Mouse (Mus musculus) limb, embryonic 14.5 days (tissue): Measurements from ENCODE around the gene Npr2. TPM values are rescaled to one million over a fixed set of nuclear protein-coding genes. Genes with fewer than 3 reads are reported as not detected.

Experiments used
- ATAC-seq: fragments of 200-750 bp; cut with Nextera tagmentation; 2 replicates; pipeline ENCODE4 v1.8.0; 2017; ENCODE audit warnings: low read depth, moderate number of reproducible peaks, moderate TSS enrichment; ENCODE audit not compliant: low FRiP score
- DNase-seq: peaks from one replicate; pipeline ENCODE4 v3.0.0-alpha.2; 2015; ENCODE audit warnings: low spot score
- H3K27ac ChIP-seq: fragments of 300-500 bp; sonication (generic); replicated peaks from 2 replicates; pipeline ENCODE4 v1.5.1; 2014; ENCODE audit warnings: low read depth, mild to moderate bottlenecking, low read length, moderate library complexity, mixed read lengths
- H3K27me3 ChIP-seq: fragments of 300-500 bp; sonication (generic); 2 replicates; pipeline ENCODE4 v1.6.1; 2014; ENCODE audit warnings: low read length, mixed read lengths; ENCODE audit not compliant: control insufficient read depth, insufficient read depth
- H3K36me3 ChIP-seq: fragments of 300-500 bp; sonication (generic); 2 replicates; pipeline ENCODE4 v1.6.1; 2014; ENCODE audit warnings: mild to moderate bottlenecking, low read length, moderate library complexity, mixed read lengths; ENCODE audit not compliant: control insufficient read depth, insufficient read depth
- H3K4me1 ChIP-seq: fragments of 300-500 bp; sonication (generic); 2 replicates; pipeline ENCODE4 v1.6.1; 2014; ENCODE audit warnings: antibody characterized with exemption, low read length, mixed read lengths; ENCODE audit not compliant: control insufficient read depth, insufficient read depth
- H3K4me2 ChIP-seq: fragments of 300-500 bp; sonication (generic); replicated peaks from 2 replicates; pipeline ENCODE4 v1.6.1; 2014; ENCODE audit warnings: low read depth, mild to moderate bottlenecking, low read length, moderate library complexity; ENCODE audit not compliant: severe bottlenecking
- H3K4me3 ChIP-seq: fragments of 300-500 bp; sonication (generic); replicated peaks from 2 replicates; pipeline ENCODE4 v1.5.1; 2014; ENCODE audit warnings: low read length
- H3K9ac ChIP-seq: fragments of 300-500 bp; sonication (generic); 2 replicates; pipeline ENCODE4 v1.6.1; 2014; ENCODE audit warnings: mild to moderate bottlenecking, low read depth, low read length, moderate library complexity; ENCODE audit not compliant: severe bottlenecking
- H3K9me3 ChIP-seq: fragments of 300-500 bp; sonication (generic); 2 replicates; pipeline ENCODE4 v1.6.1; 2016; ENCODE audit warnings: low read length; ENCODE audit not compliant: control insufficient read depth
- POLR2A ChIP-seq: fragments of 200-500 bp; IDR thresholded peaks from 2 replicates; pipeline ENCODE4 v1.8.0; 2012; ENCODE audit warnings: inconsistent platforms, mild to moderate bottlenecking, moderate library complexity, borderline replicate concordance; ENCODE audit not compliant: insufficient read depth, insufficient read length; ENCODE audit errors: extremely low read depth
- WGBS: fragments of 180-500 bp; shearing (Covaris S2); extraction: QIAGEN DNeasy Blood & Tissue Kit; methylation state at CpG from one replicate; pipeline ENCODE4 v1.1.7; 2014; 5-methylcytosine and 5-hydroxymethylcytosine counted together
- polyA plus RNA-seq, 2 experiments: library from polyadenylated mRNA; depleted of rRNA in 1 of 2; stranded (reverse) in 1 of 2; unstranded in 1 of 2; fragments of >200 nt; fragmentation: Nextera tagmentation in 1 of 2; extraction: Ambion mirVana in 1 of 2; gene quantifications; 2 replicates each; pipeline versions ENCODE4 v1.2.1 to v1.2.3; 2012 to 2014

Gene Npr2
- polyA plus RNA-seq, 2 experiments = 33.3 to 121 TPM

DNA sequence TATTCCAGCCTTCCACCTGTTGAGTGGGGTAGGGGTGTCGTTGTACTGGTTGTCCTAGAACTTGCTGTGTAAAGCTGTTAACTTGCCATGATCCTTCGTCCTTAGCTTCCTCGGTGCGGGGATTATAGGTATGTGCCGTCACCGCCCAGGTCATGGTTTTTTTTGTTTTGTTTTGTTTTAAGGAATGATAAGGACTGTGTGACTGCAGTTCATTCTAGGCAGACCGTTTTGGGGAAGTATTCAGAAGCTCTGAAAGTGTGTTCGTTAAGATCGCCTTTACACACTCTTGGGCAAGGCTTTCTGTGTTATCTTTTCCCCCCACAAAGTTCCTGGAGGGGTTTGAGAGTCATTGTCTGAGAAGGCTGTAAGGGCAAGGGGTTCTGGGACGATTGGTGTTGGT lies 19.2 kb upstream of the Npr2 start:
- TF ChIP-seq POLR2A = no peak
- Histone ChIP-seq H3K4me1 (no peaks in the 10 kb centered on the region), H3K4me2 (no peak overlapping the region), H3K27me3 (no peaks in the 10 kb centered on the region), H3K36me3 (no peaks in the 10 kb centered on the region), H3K4me3 (no peak overlapping the region), H3K9me3 (no peaks in the 10 kb centered on the region), H3K9ac (no peak overlapping the region), H3K27ac (no peak overlapping the region)
- ATAC-seq (no peak), DNase-seq (no peak)
- WGBS = 78% methylated on average over 10 of the region's 10 CpGs

- no peak overlapping the region for H3K4me2 ChIP-seq
- no peak for TF ChIP-seq POLR2A
- 53% methylated on average over 3 of the region's 3 CpGs for WGBS
- H3K4me1 ChIP-seq = no peaks in the 10 kb centered on the region
- no peak overlapping the region for H3K9ac ChIP-seq
- H3K27me3 ChIP-seq = no peaks in the 10 kb centered on the region
- no peaks in the 10 kb centered on the region for H3K9me3 ChIP-seq
- H3K27ac ChIP-seq = no peak overlapping the region
- ATAC-seq (no peak), DNase-seq (no peak)
- H3K36me3 ChIP-seq = no peaks in the 10 kb centered on the region
- H3K4me3 ChIP-seq = no peak overlapping the region
Observed at GRCm38 (mm10) chr4:43613060-43613730, 18.5 kb upstream of the Npr2 start.

- H3K9me3 ChIP-seq = peaks cover 4% of the 10 kb centered on the region
- no peak overlapping the region for H3K27ac ChIP-seq
- 61% methylated on average over 4 of the region's 4 CpGs for WGBS
- DNase-seq (no peak), ATAC-seq (no peak)
- no peak overlapping the region for H3K4me2 ChIP-seq
- no peaks in the 10 kb centered on the region for H3K36me3 ChIP-seq
- H3K9ac ChIP-seq = no peak overlapping the region
- no peaks in the 10 kb centered on the region for H3K4me1 ChIP-seq
- no peak overlapping the region for H3K4me3 ChIP-seq
- TF ChIP-seq POLR2A = no peak
- H3K27me3 ChIP-seq = no peaks in the 10 kb centered on the region
Observed at GRCm38 (mm10) chr4:43620146-43620778, 11.5 kb upstream of the Npr2 start.

DNA sequence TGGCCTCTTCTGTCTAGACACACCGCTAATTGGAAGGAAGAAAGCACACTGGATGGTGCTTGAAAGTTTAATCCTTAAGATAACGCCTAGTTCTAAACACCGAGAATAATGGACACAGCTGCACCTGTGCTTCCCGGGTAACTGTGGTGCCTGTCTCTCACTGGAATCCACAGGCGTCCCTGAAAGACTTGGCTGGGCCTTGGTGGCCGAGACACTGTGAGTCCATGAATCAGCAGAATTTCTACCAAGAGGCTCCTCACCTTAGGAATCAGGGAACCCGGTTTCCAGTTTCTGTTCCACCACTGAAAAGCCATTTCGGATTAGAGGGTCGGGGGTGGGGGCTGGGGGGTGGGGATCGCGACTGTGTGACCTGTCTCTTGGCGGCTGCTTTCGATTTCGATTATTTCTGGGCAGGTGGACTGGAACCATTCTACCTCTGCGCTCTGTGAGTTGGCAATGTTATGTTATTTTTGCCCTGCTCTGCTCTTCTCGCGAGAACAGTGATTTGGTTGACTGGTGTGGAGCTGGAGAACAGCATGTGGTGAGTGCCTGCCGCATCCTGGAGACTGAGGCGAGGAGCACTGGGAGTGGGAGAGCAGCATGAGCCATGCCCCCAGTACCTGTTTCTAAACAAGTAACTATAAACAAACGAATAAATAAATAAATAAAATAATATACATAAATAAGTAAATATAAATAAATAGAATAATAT lies 2.5 kb upstream of the Npr2 start:
- Histone ChIP-seq H3K36me3 (no peaks in the 10 kb centered on the region), H3K9ac (no peak overlapping the region), H3K27me3 (no peaks in the 10 kb centered on the region), H3K27ac (no peak overlapping the region), H3K4me3 (no peak overlapping the region), H3K4me1 (peaks cover 26% of the 10 kb centered on the region), H3K4me2 (no peak overlapping the region), H3K9me3 (peaks cover 13% of the 10 kb centered on the region)
- 47% methylated on average over 20 of the region's 20 CpGs for WGBS
- ATAC-seq (no peak), DNase-seq (peak; percentile 12)
- TF ChIP-seq POLR2A = no peak

DNA sequence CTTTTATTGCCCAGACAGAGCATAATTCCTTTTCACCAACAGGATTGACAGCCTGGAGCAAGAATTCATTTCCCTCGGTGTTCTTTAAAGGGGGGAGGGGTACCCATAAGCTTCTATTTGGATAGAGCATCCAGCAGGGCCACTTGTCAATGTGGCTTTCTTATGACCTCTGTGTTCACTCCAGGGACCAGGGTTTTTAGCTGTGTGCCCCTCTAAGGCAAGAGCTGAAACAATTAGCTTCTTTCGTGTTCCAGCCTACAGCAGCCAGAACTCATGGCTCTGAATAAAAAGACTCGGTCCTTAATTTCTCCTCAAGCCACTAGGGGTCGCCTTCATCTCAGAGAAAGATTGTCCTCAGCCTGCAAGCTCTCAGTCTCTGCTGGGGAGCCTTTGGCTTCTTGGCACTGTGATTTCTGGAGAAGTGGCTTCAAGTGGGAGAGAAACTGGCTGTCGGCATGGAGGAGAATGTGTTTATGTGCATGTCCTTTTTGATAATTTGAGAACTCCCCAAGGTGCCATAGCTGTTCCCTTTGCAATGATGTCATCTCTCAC lies 1.6 kb upstream of the Npr2 start:
- DNase-seq = peak; percentile 89
- peaks cover 26% of the 10 kb centered on the region for H3K4me1 ChIP-seq
- TF ChIP-seq POLR2A = no peak
- no peaks in the 10 kb centered on the region for H3K36me3 ChIP-seq
- no peak overlapping the region for H3K9ac ChIP-seq
- peak overlapping the region; percentile 31; the same call in 1 of the 2 replicates for H3K4me2 ChIP-seq
- peak; percentile 52; the same call in 1 of the 2 replicates for ATAC-seq
- H3K27ac ChIP-seq = 0 out of 2 replicates have a peak overlapping the region, but pooled peaks have one; percentile 74
- peaks cover 11% of the 10 kb centered on the region for H3K9me3 ChIP-seq
- no peak overlapping the region for H3K4me3 ChIP-seq
- H3K27me3 ChIP-seq = no peaks in the 10 kb centered on the region
- 6% methylated on average over 5 of the region's 5 CpGs for WGBS
